In the genomic region with DNA sequence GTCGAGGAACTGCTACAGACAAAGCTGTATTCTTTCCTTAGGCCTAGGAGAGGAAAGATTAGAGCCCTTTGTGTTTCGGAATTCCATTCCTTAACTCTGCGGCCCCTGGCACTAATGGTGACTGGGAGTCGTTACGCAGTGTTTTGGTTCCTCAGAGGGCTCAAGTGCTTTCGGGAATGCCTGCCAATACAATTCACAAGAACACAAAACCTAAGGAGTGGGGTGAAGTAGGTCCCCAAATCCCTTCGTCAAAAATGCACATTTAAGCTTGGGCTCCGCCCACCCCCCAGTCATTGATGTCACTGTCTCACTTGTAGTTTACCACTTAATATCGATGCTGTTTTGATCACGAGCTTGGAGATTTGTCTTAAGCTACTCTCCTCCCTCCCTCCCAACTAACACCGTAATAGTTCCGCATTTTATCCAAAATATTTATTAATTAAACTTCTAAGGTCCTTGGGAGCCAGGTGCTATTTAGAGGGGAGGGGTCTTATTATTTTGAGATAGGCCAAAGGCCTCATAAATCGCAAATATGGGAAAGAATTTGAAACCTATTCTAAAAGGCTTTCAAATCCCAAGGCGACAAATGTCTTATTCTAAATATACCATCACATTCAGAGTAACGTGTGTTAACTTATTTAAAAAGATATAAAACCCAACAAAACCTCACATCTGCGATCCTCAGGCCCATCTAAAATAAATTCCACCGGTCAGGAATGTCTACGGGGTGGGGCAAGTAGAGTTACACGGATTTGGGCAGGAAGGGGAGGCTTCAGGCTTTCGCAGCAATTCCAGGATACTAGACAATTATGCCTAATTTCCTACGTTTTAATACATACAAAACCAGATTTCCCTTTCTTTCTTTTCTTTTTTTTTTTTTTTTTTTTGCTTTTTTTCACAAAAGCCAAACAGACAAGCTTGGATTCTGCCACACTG, we compare ENCODE assay signal across 8 mouse cellular contexts.
DNase-seq lines count a peak whose midpoint lies in the region; ATAC-seq lines count a peak whose summit lies in the region.

No protein-coding gene starts in this region.

- H3K4me2 ChIP-seq in intestine, embryonic 15.5 days (replicated peaks), result peak overlapping the region; percentile 75
- peak overlapping the region; percentile 81 for H3K4me2 ChIP-seq in stomach, embryonic 16.5 days (ENCODE audit: low read depth, low read length)

- H3K4me3 ChIP-seq in intestine, embryonic 15.5 days (replicated peaks), result peak overlapping the region; percentile 60
- peak overlapping the region; percentile 78 for H3K4me3 ChIP-seq in limb, embryonic 10.5 days
- peak overlapping the region; percentile 78 for H3K4me3 ChIP-seq in stomach, embryonic 16.5 days (replicated peaks; ENCODE audit: low read length)

- H3K4me1 ChIP-seq in intestine, embryonic 15.5 days (replicated peaks), result 0 out of 2 replicates have a peak, but pooled peaks cover 3% of the 10 kb centered on the region
- H3K4me1 ChIP-seq in limb, embryonic 10.5 days, result peaks cover 54% of the 10 kb centered on the region
- H3K4me1 ChIP-seq in stomach, embryonic 16.5 days (ENCODE audit: control insufficient read depth, insufficient read depth, low read length), result peaks cover 34% of the 10 kb centered on the region

- no peaks in the 10 kb centered on the region for H3K27me3 ChIP-seq in intestine, embryonic 15.5 days (replicated peaks)
- no peaks in the 10 kb centered on the region for H3K27me3 ChIP-seq in limb, embryonic 10.5 days (ENCODE audit: low read depth, poor library complexity, severe bottlenecking)
- no peaks in the 10 kb centered on the region for H3K27me3 ChIP-seq in stomach, embryonic 16.5 days (ENCODE audit: control insufficient read depth, insufficient read depth, low read length)

- H3K9me3 ChIP-seq in intestine, embryonic 15.5 days, result no peaks in the 10 kb centered on the region
- H3K9me3 ChIP-seq in limb, embryonic 10.5 days (replicated peaks), result no peaks in the 10 kb centered on the region
- H3K9me3 ChIP-seq in stomach, embryonic 16.5 days (replicated peaks; ENCODE audit: control insufficient read depth, low read length), result no peaks in the 10 kb centered on the region

- peak; percentile 29 for ATAC-seq in granulocyte monocyte progenitor cell, adult 5-6 weeks (replicated peaks; ENCODE audit: poor library complexity, severe bottlenecking)
- ATAC-seq in intestine, embryonic 15.5 days, result no peak
- ATAC-seq in stomach, embryonic 16.5 days (ENCODE audit: insufficient read depth, low FRiP score), result no peak

- peak overlapping the region; percentile 77 for H3K9ac ChIP-seq in intestine, embryonic 15.5 days
- peak overlapping the region; percentile 90 for H3K9ac ChIP-seq in stomach, embryonic 16.5 days (ENCODE audit: low read length)

- WGBS in intestine, embryonic 15.5 days, result 6% methylated on average over 21 of the region's 21 CpGs
- 8% methylated on average over 21 of the region's 21 CpGs for WGBS in limb, embryonic 10.5 days
- 5% methylated on average over 21 of the region's 21 CpGs for WGBS in stomach, embryonic 16.5 days

- peak; percentile 36 for DNase-seq in spleen, adult 12 weeks (ENCODE audit: low spot score)
- no peak for DNase-seq in spleen, postnatal 4 days (ENCODE audit: low spot score in 2 of 2)
- DNase-seq in cerebellum, postnatal 36 days, result peak; percentile 41 to 65
- peak; percentile 58 for DNase-seq in limb, embryonic 10.5 days (ENCODE audit: low spot score)
- DNase-seq in mesoderm, embryonic 11.5 days (ENCODE audit: low read depth, low spot score), result peak; percentile 66

- no peaks in the 10 kb centered on the region for H3K36me3 ChIP-seq in intestine, embryonic 15.5 days
- H3K36me3 ChIP-seq in limb, embryonic 10.5 days, result no peaks in the 10 kb centered on the region
- no peaks in the 10 kb centered on the region for H3K36me3 ChIP-seq in stomach, embryonic 16.5 days (ENCODE audit: control insufficient read depth, insufficient read depth, low read length)

- H3K27ac ChIP-seq in intestine, embryonic 15.5 days, result peak overlapping the region; percentile 99
- peak overlapping the region; percentile 100 for H3K27ac ChIP-seq in limb, embryonic 10.5 days
- H3K27ac ChIP-seq in stomach, embryonic 16.5 days (ENCODE audit: low read length), result peak overlapping the region; percentile 100

Comparison
In these comparisons a context has a peak if more than half of its experiments do, and no peak if none do; other contexts are left out.
1. DNase-seq: peak in spleen, adult 12 weeks (single experiment), cerebellum, postnatal 36 days (2 of 2), limb, embryonic 10.5 days (single experiment) and mesoderm, embryonic 11.5 days (single experiment); none in spleen, postnatal 4 days (0 of 2).
2. Peak in every context shown above with its lines, with median percentiles within 50 percentile points of each other: H3K27ac ChIP-seq and H3K4me3 ChIP-seq.